Mouse (Mus musculus) olfactory bulb, adult 2 months (tissue): ENCODE results near the gene Dnajc7. TPM values are rescaled to one million over a fixed set of nuclear protein-coding genes. Genes with fewer than 3 reads are reported as not detected.
"Not testable (repeated sequence)": the region's sequence is repeated elsewhere in the genome, so short reads cannot be mapped to it uniquely, and the experiment has no call there.

Experiments used
- H3K27ac ChIP-seq: fragments of 200-500 bp; 2 replicates; pipeline ENCODE4 v1.5.1; 2012; ENCODE audit warnings: low read depth, low read length; ENCODE audit not compliant: insufficient read depth
- H3K4me1 ChIP-seq: fragments of 200-500 bp; 2 replicates; pipeline ENCODE4 v1.6.1; 2012; ENCODE audit warnings: low read length; ENCODE audit not compliant: control insufficient read depth, insufficient read depth
- H3K4me3 ChIP-seq: fragments of 200-500 bp; 2 replicates; pipeline ENCODE4 v1.5.1; 2012; ENCODE audit warnings: mild to moderate bottlenecking, low read depth, low read length, moderate library complexity; ENCODE audit not compliant: insufficient read depth
- CTCF ChIP-seq: fragments of 200-500 bp; IDR thresholded peaks from 2 replicates; pipeline ENCODE4 v1.5.1; 2012; ENCODE audit warnings: low read depth, mild to moderate bottlenecking, low read length, moderate library complexity; ENCODE audit not compliant: insufficient read depth
- POLR2A ChIP-seq: fragments of 200-500 bp; IDR thresholded peaks from 2 replicates; pipeline ENCODE4 v1.6.1; 2012; ENCODE audit warnings: mild to moderate bottlenecking, low read depth, low read length, moderate library complexity; ENCODE audit not compliant: insufficient read depth
- WGBS: fragments of 180-500 bp; shearing (Covaris S2); methylation state at CpG from one replicate; pipeline ENCODE4 v1.1.7; 2018; 5-methylcytosine and 5-hydroxymethylcytosine counted together
- polyA plus RNA-seq: library from polyadenylated mRNA; stranded (reverse); fragments of >200 nt; gene quantifications from 2 replicates; pipeline ENCODE4 v1.2.4, GENCODE M21; 2012; ENCODE audit warnings: low replicate concordance; ENCODE audit not compliant: missing spikeins, insufficient read depth, insufficient read length

Dnajc7 gene
- polyA plus RNA-seq, 1 experiment, result 670 TPM

DNA sequence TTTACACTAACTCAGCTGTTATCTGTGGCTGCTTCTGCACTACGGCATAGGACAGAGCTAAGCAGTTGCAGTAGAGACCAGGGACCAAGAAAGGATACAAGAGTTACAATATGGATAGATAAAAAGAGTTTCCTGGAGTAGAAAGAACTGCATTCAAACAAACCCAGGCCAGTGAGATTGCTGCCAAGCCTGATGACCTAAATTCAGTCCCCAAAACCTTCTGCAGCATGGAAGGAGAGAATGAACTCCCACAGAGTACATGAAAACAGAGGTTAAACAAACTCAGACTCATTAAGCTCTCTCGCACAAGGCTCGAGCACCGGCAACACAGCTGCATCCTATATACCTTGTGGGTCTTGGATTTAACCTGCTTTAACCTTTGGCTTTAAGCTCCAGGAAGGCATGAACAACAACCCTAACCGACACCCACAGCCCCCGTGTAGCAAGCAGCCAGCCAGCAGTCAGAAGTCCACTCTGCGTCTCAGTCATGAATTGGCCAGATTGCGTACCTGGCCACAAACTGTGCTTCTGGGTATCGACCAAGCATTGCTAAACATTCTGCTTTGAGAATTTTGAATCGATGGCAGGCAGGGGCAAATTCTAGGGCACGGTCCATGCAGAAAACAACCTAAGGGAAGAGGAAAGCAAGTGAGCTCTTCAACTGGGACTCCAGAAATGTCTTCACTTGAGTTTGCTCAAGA, 27.5 kb downstream of the Dnajc7 start:
- Histone ChIP-seq H3K4me3 (no peak overlapping the region), H3K27ac (0 out of 2 replicates have a peak overlapping the region, but pooled peaks have one; percentile 45), H3K4me1 (no peaks in the 10 kb centered on the region)
- 36% methylated on average over 11 of the region's 11 CpGs for WGBS
- TF ChIP-seq CTCF, result no peak
- no peak for TF ChIP-seq POLR2A

DNA sequence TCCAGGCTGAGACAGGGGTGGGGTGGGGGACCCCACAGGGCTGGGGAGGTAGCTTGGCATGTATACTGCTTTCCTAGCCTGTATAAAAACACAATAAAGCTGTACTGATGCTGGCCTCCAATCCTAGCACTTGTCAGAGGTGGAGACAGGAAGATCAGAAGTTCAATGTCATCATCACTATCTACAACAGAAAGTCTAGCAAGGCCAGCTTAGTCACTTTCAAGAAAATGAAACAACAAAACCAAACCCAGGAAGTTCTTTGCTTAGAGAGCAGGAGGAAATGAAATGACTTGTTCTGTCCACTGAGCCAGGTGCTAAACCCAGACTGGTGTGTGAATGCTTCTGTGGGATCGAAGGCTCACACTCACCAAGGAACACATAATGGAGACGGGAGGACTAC, 31.5 kb downstream of the Dnajc7 start:
- Histone ChIP-seq H3K27ac (no peak overlapping the region), H3K4me3 (no peak overlapping the region), H3K4me1 (no peaks in the 10 kb centered on the region)
- WGBS, result 77% methylated on average over 2 of the region's 2 CpGs
- TF ChIP-seq CTCF, result no peak
- TF ChIP-seq POLR2A, result no peak

DNA sequence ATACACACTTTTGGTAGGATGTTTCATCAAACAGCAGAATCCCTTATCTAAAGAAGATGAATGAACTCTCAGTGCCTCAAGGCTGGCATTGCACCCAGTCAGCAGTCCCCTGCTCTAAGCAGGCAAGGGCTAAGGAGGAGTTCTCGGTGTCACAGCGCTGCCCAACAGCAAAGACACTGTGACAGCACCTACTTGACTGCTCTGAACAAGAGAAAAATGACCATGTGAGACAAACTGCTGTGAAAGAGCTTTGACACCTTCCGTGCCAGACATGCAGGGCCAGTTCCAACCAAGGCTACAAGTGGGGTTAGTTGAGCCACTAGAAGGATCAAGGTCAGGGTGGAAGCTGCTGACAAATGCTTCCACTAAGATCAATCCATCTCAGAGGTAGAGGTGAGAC, 34.8 kb downstream of the Dnajc7 start:
- no peak overlapping the region for H3K4me3 ChIP-seq
- H3K27ac ChIP-seq, result no peak overlapping the region
- H3K4me1 ChIP-seq, result 0 out of 2 replicates have a peak, but pooled peaks cover 5% of the 10 kb centered on the region
- WGBS, result 92% methylated on average over 3 of the region's 3 CpGs
- TF ChIP-seq POLR2A, result no peak
- TF ChIP-seq CTCF, result no peak

GRCm38 (mm10) chr11:100584561-100584961, 35.4 kb downstream of the Dnajc7 start:
- Histone ChIP-seq H3K4me1 (0 out of 2 replicates have a peak, but pooled peaks cover 5% of the 10 kb centered on the region), H3K27ac (no peak overlapping the region), H3K4me3 (no peak overlapping the region)
- TF ChIP-seq CTCF (no peak), POLR2A (no peak)
- 81% methylated on average over 7 of the region's 7 CpGs for WGBS

- H3K27ac ChIP-seq, result no peak overlapping the region
- WGBS, result 53% methylated on average over 2 of the region's 2 CpGs
- TF ChIP-seq POLR2A, result no peak
- TF ChIP-seq CTCF, result no peak
- no peak overlapping the region for H3K4me3 ChIP-seq
- H3K4me1 ChIP-seq, result 0 out of 2 replicates have a peak, but pooled peaks cover 8% of the 10 kb centered on the region
Observed at GRCm38 (mm10) chr11:100582836-100583235, 37.1 kb downstream of the Dnajc7 start.

GRCm38 (mm10) chr11:100582413-100582812, 37.6 kb downstream of the Dnajc7 start:
- WGBS, result 87% methylated on average over 1 of the region's 1 CpGs
- H3K27ac ChIP-seq, H3K4me1 ChIP-seq, H3K4me3 ChIP-seq: not testable (repeated sequence)

DNA sequence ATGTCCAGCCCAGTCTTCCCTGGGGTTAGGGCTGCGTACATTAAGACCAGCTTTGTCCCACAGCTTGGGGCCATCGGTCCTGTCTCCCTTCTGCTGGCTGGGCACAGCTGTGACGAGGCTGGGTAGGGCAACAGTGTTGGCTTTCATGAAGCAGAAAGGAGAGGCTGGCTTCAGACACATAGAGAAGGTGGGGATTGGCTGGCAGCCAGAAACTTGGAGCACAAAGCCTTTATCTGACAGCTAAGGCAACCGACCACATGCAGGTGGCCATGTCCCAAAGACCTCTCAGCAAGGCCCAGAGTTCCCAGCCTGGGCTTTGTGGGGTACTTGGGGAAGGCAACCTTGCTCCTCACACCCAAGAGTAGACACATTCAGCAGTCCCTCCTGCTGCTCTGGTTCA, 38.2 kb downstream of the Dnajc7 start:
- no peak overlapping the region for H3K27ac ChIP-seq
- 27% methylated on average over 4 of the region's 4 CpGs for WGBS
- TF ChIP-seq POLR2A, result no peak
- peaks cover 10% of the 10 kb centered on the region; the same call in 1 of the 2 replicates for H3K4me1 ChIP-seq
- no peak overlapping the region for H3K4me3 ChIP-seq

DNA sequence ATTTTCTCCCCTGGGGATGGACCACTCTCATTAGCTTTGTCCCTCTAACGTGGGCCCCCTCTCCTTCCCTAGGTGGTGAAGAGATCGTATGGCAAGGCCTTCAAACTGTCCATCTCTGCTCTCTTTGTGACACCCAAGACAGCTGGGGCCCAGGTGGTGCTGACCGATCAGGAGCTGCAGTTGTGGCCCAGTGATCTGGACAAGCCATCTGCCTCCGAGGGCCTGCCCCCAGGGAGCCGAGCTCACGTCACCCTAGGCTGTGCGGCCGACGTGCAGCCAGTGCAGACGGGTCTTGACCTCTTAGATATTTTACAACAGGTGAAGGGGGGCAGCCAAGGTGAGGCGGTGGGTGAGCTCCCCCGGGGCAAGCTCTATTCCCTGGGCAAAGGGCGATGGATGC, 39.7 kb downstream of the Dnajc7 start:
- TF ChIP-seq CTCF (no peak), POLR2A (no peak)
- WGBS, result 91% methylated on average over 13 of the region's 13 CpGs
- no peak overlapping the region for H3K4me3 ChIP-seq

DNA sequence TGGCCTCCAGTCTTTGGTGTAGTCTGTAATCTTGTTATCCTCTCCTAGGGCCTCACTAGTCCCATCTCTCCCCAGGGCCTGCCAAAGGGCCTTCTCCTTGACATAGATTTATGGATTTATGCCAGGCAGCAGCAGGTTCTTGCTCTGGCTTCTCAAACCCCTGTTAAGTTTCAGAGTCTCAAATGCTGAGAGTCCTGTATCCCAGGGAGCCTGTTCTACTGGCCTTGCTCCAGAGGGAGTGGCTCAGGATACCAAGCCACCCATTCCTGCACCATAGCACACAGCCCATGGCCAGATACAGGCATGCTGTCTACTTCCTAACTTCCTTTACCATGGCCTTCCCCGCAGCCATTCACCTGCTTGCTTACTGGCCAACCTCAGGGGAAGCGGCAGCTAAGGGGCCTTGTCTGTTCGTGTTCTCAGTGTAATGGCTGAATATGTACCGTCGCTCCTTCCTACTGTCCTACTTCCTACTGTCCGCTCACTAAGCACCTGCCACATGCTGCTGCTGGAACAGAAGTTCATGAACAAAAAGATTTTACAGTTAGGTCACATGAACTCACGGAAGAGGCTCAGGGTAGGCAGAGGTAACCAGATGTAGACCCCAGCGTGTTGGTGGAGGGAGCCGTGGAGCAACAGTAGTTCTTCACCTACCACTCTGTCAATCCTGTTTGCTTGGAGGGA, 40.7 kb downstream of the Dnajc7 start:
- TF ChIP-seq POLR2A (no peak), CTCF (no peak)
- 89% methylated on average over 9 of the region's 9 CpGs for WGBS
- Histone ChIP-seq H3K4me1 (peaks cover 23% of the 10 kb centered on the region), H3K4me3 (no peak overlapping the region), H3K27ac (no peak overlapping the region)

More for the DNA sequence above, 39.7 kb downstream of the Dnajc7 start:
- Histone ChIP-seq H3K27ac (no peak overlapping the region), H3K4me1 (peaks cover 23% of the 10 kb centered on the region)
